Mouse (Mus musculus): ENCODE data around the gene Medag. TPM values are rescaled to one million over a fixed set of nuclear protein-coding genes. Genes with fewer than 3 reads are reported as not detected.

Medag gene
- total RNA-seq, 2 experiments from 2014 or later: 2.3 to 11.8 TPM

DNA sequence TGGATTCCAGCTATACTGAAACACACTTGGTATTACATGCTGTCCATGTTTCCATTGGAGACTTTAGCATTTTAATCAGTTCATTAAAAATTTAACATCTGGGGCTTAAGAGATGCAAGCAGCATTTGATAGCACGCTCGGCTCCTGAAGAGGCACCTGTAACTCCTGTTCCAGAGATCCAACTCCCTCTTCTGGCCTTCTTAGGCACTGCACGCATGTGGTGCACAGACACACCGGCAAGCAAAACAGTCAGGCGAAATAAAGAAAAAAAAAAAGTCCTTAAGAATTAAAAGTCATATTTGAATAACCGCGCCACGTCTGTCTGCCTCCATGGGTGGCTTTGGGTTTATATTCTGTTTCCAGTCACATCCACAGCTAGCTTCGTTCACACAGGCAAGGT lies 62.6 kb downstream of the Medag start:
- no peak for DNase-seq (ENCODE audit: low spot score in 2 of 2)

DNA sequence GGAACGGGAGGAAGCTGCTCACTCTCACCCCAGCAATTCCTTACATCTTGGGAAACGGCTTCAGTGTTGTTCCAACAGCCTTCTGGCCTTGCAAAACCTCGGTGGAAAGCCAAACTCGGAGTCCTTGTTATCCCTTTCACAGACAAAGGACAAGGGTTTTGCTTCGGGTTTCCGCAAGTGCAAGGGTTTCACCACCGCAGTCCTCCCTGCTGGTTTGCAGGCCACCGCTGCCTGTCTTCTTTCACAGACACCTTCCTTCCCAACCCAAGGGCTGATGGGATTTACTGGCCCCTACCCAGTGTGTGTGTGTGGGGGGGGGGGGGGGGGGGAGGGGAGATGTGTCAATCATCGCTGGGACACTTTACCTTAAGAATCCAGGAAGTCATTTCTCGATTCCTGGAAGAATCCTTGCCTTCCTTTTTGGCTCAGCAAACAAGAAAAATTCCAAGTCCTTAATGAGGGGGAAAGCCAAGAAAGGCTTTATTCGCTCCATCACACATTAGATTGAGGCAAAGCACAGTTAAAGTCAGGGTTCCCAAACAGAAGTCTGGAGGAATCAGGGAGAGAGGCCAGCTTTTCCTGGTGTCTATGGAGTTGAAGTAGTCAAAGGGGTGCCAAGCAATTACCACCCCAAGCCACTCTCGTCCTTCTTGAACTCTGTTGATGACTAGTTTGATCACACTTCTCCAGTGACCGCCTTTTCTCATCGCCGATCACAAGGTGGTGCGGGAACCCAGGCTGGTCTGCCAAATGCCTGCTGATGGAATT lies 63.3 kb downstream of the Medag start:
- DNase-seq (ENCODE audit: low spot score in 2 of 2): no peak

Other genes starting within 250 kb of the Medag start
- 10 to 100 TPM; 42.6 to 44.0 TPM for gene Uspl1, start 227.4 kb upstream of the Medag start, total RNA-seq (2021)
- gene Hmgb1, start 227.3 kb upstream of the Medag start, total RNA-seq (2021): 100 to 1,000 TPM; 113 to 157 TPM
- 10 to 100 TPM; 22.0 to 26.3 TPM for gene Alox5ap, start 147.0 kb upstream of the Medag start, total RNA-seq (2021)
- gene Tex26, start 27.9 kb downstream of the Medag start, total RNA-seq (2021): not detected
- not detected for gene Wdr95, start 116.9 kb downstream of the Medag start, total RNA-seq (2021)
- 100 to 1,000 TPM; 460 to 826 TPM for gene Hsph1, start 224.6 kb downstream of the Medag start, total RNA-seq (2021)

Data from adrenal gland, adult 18-20 months (tissue).